Mouse (Mus musculus) cortical plate, adult 2 months (tissue): ENCODE measurements around the gene Smim8.

ENCODE experiments used
- CTCF ChIP-seq: fragments of 200-500 bp; IDR thresholded peaks from 2 replicates; pipeline ENCODE4 v1.5.1; 2011; ENCODE audit warnings: mild to moderate bottlenecking, control low read depth, low read length; ENCODE audit not compliant: insufficient read depth; ENCODE audit errors: extremely low read depth
- POLR2A ChIP-seq: fragments of 200-500 bp; IDR thresholded peaks from 2 replicates; pipeline ENCODE4 v1.6.1; 2011; ENCODE audit warnings: mild to moderate bottlenecking, low read length, control low read depth; ENCODE audit not compliant: insufficient read depth; ENCODE audit errors: extremely low read depth

GRCm38 (mm10) chr4:34786476-34786875 lies 8.3 kb upstream of the Smim8 start:
- no peak for TF ChIP-seq CTCF
- TF ChIP-seq POLR2A: no peak
